Mouse (Mus musculus): ENCODE measurements at regions not wholly inside any gene's neighbourhood (a gene's known extent, or its start where the extent isn't known, plus 50 kb on each side); places are given as distances from the start of the nearest gene placed in this dataset.

DNA sequence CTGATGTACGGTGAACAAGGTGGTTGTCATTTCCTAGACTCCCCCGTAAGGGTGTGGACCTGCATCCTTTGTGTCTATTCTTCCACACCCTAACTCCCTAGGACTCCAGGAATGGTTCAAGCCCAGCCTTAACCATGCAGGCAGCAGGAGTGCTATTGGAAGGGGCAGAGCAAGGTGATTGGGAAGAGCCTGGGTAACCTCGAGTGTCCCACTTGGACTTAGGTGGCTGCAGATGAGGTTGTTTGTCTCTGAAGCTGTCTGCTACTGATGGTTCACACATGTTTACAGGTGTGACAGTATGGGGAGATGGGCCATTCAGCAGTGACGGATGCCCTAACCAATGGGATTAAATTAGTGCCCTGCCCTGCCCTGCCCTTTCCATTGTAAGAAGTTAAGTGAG is 207.4 kb downstream of the Zfp326 start:
- Histone ChIP-seq H3K36me3 (ENCODE audit: control insufficient read depth, insufficient read depth, low read length) (no peaks in the 10 kb centered on the region), H3K4me1 (ENCODE audit: control insufficient read depth, insufficient read depth, insufficient read length) (no peaks in the 10 kb centered on the region), H3K27me3 (ENCODE audit: control insufficient read depth, insufficient read depth, low read length) (no peaks in the 10 kb centered on the region), H3K27ac (ENCODE audit: insufficient read depth, low read length) (no peak overlapping the region), H3K4me3 (ENCODE audit: extremely low read depth, insufficient read depth, insufficient read length) (no peak overlapping the region)
- no peak for TF ChIP-seq POLR2A (IDR thresholded peaks at IDR 0.05; ENCODE audit: low read depth, low read length)
- TF ChIP-seq CTCF (IDR thresholded peaks at IDR 0.05; ENCODE audit: extremely low read depth, insufficient read depth, insufficient read length, insufficient replicate concordance) = no peak
- WGBS = 77% methylated on average over 4 of the region's 4 CpGs
- no peak for DNase-seq (ENCODE audit: low read depth in 1 of 2, low spot score in 2 of 2)

- Histone ChIP-seq H3K4me3 (ENCODE audit: extremely low read depth, insufficient read depth, insufficient read length) (no peak overlapping the region), H3K4me1 (ENCODE audit: control insufficient read depth, insufficient read depth, insufficient read length) (no peaks in the 10 kb centered on the region), H3K27ac (ENCODE audit: insufficient read depth, low read length) (no peak overlapping the region), H3K27me3 (ENCODE audit: control insufficient read depth, insufficient read depth, low read length) (no peaks in the 10 kb centered on the region), H3K36me3 (ENCODE audit: control insufficient read depth, insufficient read depth, low read length) (no peaks in the 10 kb centered on the region)
- WGBS = 82% methylated on average over 7 of the region's 7 CpGs
- TF ChIP-seq CTCF (IDR thresholded peaks at IDR 0.05; ENCODE audit: extremely low read depth, insufficient read depth, insufficient read length, insufficient replicate concordance) (no peak), POLR2A (IDR thresholded peaks at IDR 0.05; ENCODE audit: low read depth, low read length) (no peak)
- no peak for DNase-seq (ENCODE audit: low read depth in 1 of 2, low spot score in 2 of 2)
Measured at GRCm38 (mm10) chr5:106082891-106083290, 206.5 kb downstream of the Zfp326 start.

- H3K4me3 ChIP-seq (ENCODE audit: extremely low read depth, insufficient read depth, insufficient read length) = no peak overlapping the region
- 89% methylated on average over 9 of the region's 9 CpGs for WGBS
- H3K27me3 ChIP-seq (ENCODE audit: control insufficient read depth, insufficient read depth, low read length) = no peaks in the 10 kb centered on the region
- no peaks in the 10 kb centered on the region for H3K36me3 ChIP-seq (ENCODE audit: control insufficient read depth, insufficient read depth, low read length)
- no peak for DNase-seq (ENCODE audit: low read depth in 1 of 2, low spot score in 2 of 2)
- H3K27ac ChIP-seq (ENCODE audit: insufficient read depth, low read length) = no peak overlapping the region
- no peaks in the 10 kb centered on the region for H3K4me1 ChIP-seq (ENCODE audit: control insufficient read depth, insufficient read depth, insufficient read length)
- TF ChIP-seq CTCF (IDR thresholded peaks at IDR 0.05; ENCODE audit: extremely low read depth, insufficient read depth, insufficient read length, insufficient replicate concordance) = no peak
- no peak for TF ChIP-seq POLR2A (IDR thresholded peaks at IDR 0.05; ENCODE audit: low read depth, low read length)
Measured at GRCm38 (mm10) chr5:106067124-106067551, 190.8 kb downstream of the Zfp326 start.

DNA sequence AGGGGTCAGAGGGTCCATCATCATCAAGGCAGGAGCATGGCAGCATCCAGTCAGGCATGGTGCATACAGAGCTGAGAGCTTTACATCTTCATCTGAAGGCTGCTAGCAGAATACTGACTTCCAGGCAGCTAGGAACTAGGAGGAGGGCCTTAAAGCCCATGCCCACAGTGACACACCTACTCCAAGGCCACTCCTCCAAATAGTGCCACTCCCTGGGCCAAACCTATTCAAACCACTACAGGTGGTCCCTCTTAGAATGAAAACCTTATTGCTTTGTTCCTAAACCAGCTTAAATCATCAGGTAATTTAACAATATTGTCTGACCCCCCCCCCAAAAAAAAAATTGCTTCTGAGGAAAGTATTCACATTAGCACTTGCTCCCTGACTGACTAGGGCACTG is 190.3 kb downstream of the Zfp326 start:
- no peak for TF ChIP-seq POLR2A (IDR thresholded peaks at IDR 0.05; ENCODE audit: low read depth, low read length)
- no peak for TF ChIP-seq CTCF (IDR thresholded peaks at IDR 0.05; ENCODE audit: extremely low read depth, insufficient read depth, insufficient read length, insufficient replicate concordance)
- Histone ChIP-seq H3K27me3 (ENCODE audit: control insufficient read depth, insufficient read depth, low read length) (no peaks in the 10 kb centered on the region), H3K27ac (ENCODE audit: insufficient read depth, low read length) (no peak overlapping the region), H3K4me1 (ENCODE audit: control insufficient read depth, insufficient read depth, insufficient read length) (no peaks in the 10 kb centered on the region), H3K36me3 (ENCODE audit: control insufficient read depth, insufficient read depth, low read length) (no peaks in the 10 kb centered on the region), H3K4me3 (ENCODE audit: extremely low read depth, insufficient read depth, insufficient read length) (no peak overlapping the region)
- no peak for DNase-seq (ENCODE audit: low read depth in 1 of 2, low spot score in 2 of 2)

DNA sequence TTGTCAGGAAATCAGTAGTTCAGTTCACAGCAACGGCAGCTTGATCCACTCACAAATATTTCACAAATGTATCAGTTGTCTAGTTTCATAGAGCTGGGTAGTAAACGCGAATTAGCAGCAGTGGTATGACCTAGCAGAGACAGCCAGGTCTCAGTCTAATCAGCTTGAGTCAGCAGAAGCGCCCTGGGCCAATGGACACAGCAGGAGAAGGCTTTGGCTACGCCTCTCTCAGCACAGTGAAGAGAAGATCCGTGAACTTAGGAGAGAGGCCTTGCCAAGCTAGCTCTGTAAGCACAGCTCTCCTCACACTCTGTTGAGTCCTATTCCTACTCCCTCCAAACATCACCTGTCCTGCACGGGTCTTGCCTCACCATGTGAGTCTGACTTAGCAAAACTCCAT is 188.0 kb downstream of the Zfp326 start:
- H3K36me3 ChIP-seq (ENCODE audit: control insufficient read depth, insufficient read depth, low read length) = no peaks in the 10 kb centered on the region
- DNase-seq (ENCODE audit: low read depth in 1 of 2, low spot score in 2 of 2) = no peak
- TF ChIP-seq CTCF (IDR thresholded peaks at IDR 0.05; ENCODE audit: extremely low read depth, insufficient read depth, insufficient read length, insufficient replicate concordance) = no peak
- no peak for TF ChIP-seq POLR2A (IDR thresholded peaks at IDR 0.05; ENCODE audit: low read depth, low read length)
- H3K4me3 ChIP-seq (ENCODE audit: extremely low read depth, insufficient read depth, insufficient read length) = no peak overlapping the region
- no peak overlapping the region for H3K27ac ChIP-seq (ENCODE audit: insufficient read depth, low read length)
- no peaks in the 10 kb centered on the region for H3K27me3 ChIP-seq (ENCODE audit: control insufficient read depth, insufficient read depth, low read length)
- no peaks in the 10 kb centered on the region for H3K4me1 ChIP-seq (ENCODE audit: control insufficient read depth, insufficient read depth, insufficient read length)
- WGBS = 85% methylated on average over 7 of the region's 7 CpGs

GRCm38 (mm10) chr5:106062926-106063325 is 186.6 kb downstream of the Zfp326 start:
- 88% methylated on average over 6 of the region's 6 CpGs for WGBS
- Histone ChIP-seq H3K36me3 (ENCODE audit: control insufficient read depth, insufficient read depth, low read length) (no peaks in the 10 kb centered on the region), H3K27me3 (ENCODE audit: control insufficient read depth, insufficient read depth, low read length) (no peaks in the 10 kb centered on the region), H3K4me1 (ENCODE audit: control insufficient read depth, insufficient read depth, insufficient read length) (no peaks in the 10 kb centered on the region), H3K27ac (ENCODE audit: insufficient read depth, low read length) (no peak overlapping the region), H3K4me3 (ENCODE audit: extremely low read depth, insufficient read depth, insufficient read length) (no peak overlapping the region)
- TF ChIP-seq CTCF (IDR thresholded peaks at IDR 0.05; ENCODE audit: extremely low read depth, insufficient read depth, insufficient read length, insufficient replicate concordance) = no peak
- TF ChIP-seq POLR2A (IDR thresholded peaks at IDR 0.05; ENCODE audit: low read depth, low read length) = no peak
- DNase-seq (ENCODE audit: low read depth in 1 of 2, low spot score in 2 of 2) = no peak

- TF ChIP-seq POLR2A (IDR thresholded peaks at IDR 0.05; ENCODE audit: low read depth, low read length) = no peak
- no peak for TF ChIP-seq CTCF (IDR thresholded peaks at IDR 0.05; ENCODE audit: extremely low read depth, insufficient read depth, insufficient read length, insufficient replicate concordance)
Measured at GRCm38 (mm10) chr5:106056631-106057030, 180.3 kb downstream of the Zfp326 start.

More at GRCm38 (mm10) chr5:106056631-106057030, 180.3 kb downstream of the Zfp326 start:
- Histone ChIP-seq H3K27ac (ENCODE audit: insufficient read depth, low read length) (no peak overlapping the region), H3K4me3 (ENCODE audit: extremely low read depth, insufficient read depth, insufficient read length) (no peak overlapping the region), H3K4me1 (ENCODE audit: control insufficient read depth, insufficient read depth, insufficient read length) (no peaks in the 10 kb centered on the region), H3K36me3 (ENCODE audit: control insufficient read depth, insufficient read depth, low read length) (no peaks in the 10 kb centered on the region), H3K27me3 (ENCODE audit: control insufficient read depth, insufficient read depth, low read length) (no peaks in the 10 kb centered on the region)
- WGBS = 46% methylated on average over 9 of the region's 9 CpGs
- no peak for DNase-seq (ENCODE audit: low read depth in 1 of 2, low spot score in 2 of 2)

Measured in spleen, adult 2 months (tissue).